ENCODE assay signal across 12 mouse cellular contexts in genomic region chr2:103595028-103595651, GRCm38 (mm10). TPM values are rescaled to one million over a fixed set of nuclear protein-coding genes. Genes with fewer than 3 reads are reported as not detected.
A peak's percentile ranks its signal among the peaks of the same experiment; 100 is the strongest.
DNase-seq lines count a peak whose midpoint lies in the region; ATAC-seq lines count a peak whose summit lies in the region.
"Had no signal": no experiment of that assay in that cellular context is flagged by ENCODE, and none has a peak within 500 bp of the region (broad histone marks: within the 10 kb centered on the region; RNA-seq: fewer than 3 reads in every experiment).

No protein-coding gene starts in this region.

- no peaks in the 10 kb centered on the region for H3K9me3 ChIP-seq in heart, embryonic 10.5 days
- H3K9me3 ChIP-seq in limb, embryonic 12.5 days: no peaks in the 10 kb centered on the region

- no peak overlapping the region for H3K9ac ChIP-seq in limb, embryonic 12.5 days (replicated peaks)

- H3K36me3 ChIP-seq in heart, embryonic 10.5 days: no peaks in the 10 kb centered on the region
- no peaks in the 10 kb centered on the region for H3K36me3 ChIP-seq in limb, embryonic 12.5 days

- peak overlapping the region; percentile 59 for H3K27ac ChIP-seq in heart, embryonic 10.5 days
- H3K27ac ChIP-seq in limb, embryonic 12.5 days: 0 out of 2 replicates have a peak overlapping the region, but pooled peaks have one; percentile 13
- H3K27ac ChIP-seq: left cerebral cortex, adult 2 months had no signal

- H3K27me3 ChIP-seq in heart, embryonic 10.5 days (ENCODE audit: insufficient read depth, poor library complexity, severe bottlenecking): no peaks in the 10 kb centered on the region
- no peaks in the 10 kb centered on the region for H3K27me3 ChIP-seq in limb, embryonic 12.5 days

- intact Hi-C loops in heart, postnatal 14 days (cut with DNase I): no loop called here

- 46% methylated on average over 5 of the region's 5 CpGs for WGBS in heart, embryonic 10.5 days
- WGBS in limb, embryonic 12.5 days: 41% methylated on average over 5 of the region's 5 CpGs

- peaks cover 100% of the 10 kb centered on the region for H3K4me1 ChIP-seq in heart, embryonic 10.5 days
- H3K4me1 ChIP-seq in limb, embryonic 12.5 days (replicated peaks): peaks cover 79% of the 10 kb centered on the region

- no peak for ATAC-seq in limb, embryonic 12.5 days (ENCODE audit: insufficient number of reproducible peaks, insufficient read depth, low FRiP score, low TSS enrichment, low read depth)
- ATAC-seq: hindbrain, embryonic 16.5 days had no signal

- H3K4me3 ChIP-seq in heart, embryonic 10.5 days: peak overlapping the region; percentile 1; the same call in 1 of the 2 replicates
- no peak overlapping the region for H3K4me3 ChIP-seq in limb, embryonic 12.5 days (replicated peaks)
- H3K4me3 ChIP-seq: left cerebral cortex, adult 2 months had no signal

- DNase-seq in heart, embryonic 10.5 days (ENCODE audit: low spot score): no peak
- DNase-seq in heart, postnatal 14 days: no peak
- peak; percentile 23 for DNase-seq in brain, adult 2 months (ENCODE audit: low read depth, low spot score)
- DNase-seq in kidney, adult 18-20 months: peak; percentile 36
- no peak for DNase-seq in cerebellum, postnatal 25 days
- no peak for DNase-seq in T-cell, adult 2 months (ENCODE audit: low spot score)
- DNase-seq in layer of hippocampus, adult 18-20 months (ENCODE audit: low spot score in 2 of 2): no peak
- DNase-seq: lung, postnatal 36 days; thymus, postnatal 25 days had no signal

- H3K4me2 ChIP-seq in limb, embryonic 12.5 days: 0 out of 2 replicates have a peak overlapping the region, but pooled peaks have one; percentile 4

RNA-seq across cellular contexts. Expression of gene Abtb2, which starts 29.0 kb away (rescaled TPM):
- 19.0 and 33.2 TPM in 2 replicates for polyA plus RNA-seq in heart, embryonic 10.5 days (2016; fragmentation: Nextera tagmentation; extraction: Ambion mirVana)
- total RNA-seq in heart, postnatal 14 days (2021): 10 to 100 TPM; 18.1 to 21.6 TPM
- 19.6 and 21.5 TPM in 2 replicates for polyA plus RNA-seq in limb, embryonic 12.5 days (2016; fragmentation: Nextera tagmentation; extraction: Ambion mirVana)
- total RNA-seq in layer of hippocampus, adult 18-20 months (2021): 1 to 10 TPM; 7.8 to 8.0 TPM

Comparison
In these comparisons a context has a peak if more than half of its experiments do, and no peak if none do; other contexts are left out.
1. DNase-seq: peak in brain, adult 2 months (single experiment) and kidney, adult 18-20 months (single experiment); none in heart, embryonic 10.5 days (single experiment), heart, postnatal 14 days (0 of 2), cerebellum, postnatal 25 days (0 of 2), T-cell, adult 2 months (single experiment) and layer of hippocampus, adult 18-20 months (0 of 2).